In the genomic region with DNA sequence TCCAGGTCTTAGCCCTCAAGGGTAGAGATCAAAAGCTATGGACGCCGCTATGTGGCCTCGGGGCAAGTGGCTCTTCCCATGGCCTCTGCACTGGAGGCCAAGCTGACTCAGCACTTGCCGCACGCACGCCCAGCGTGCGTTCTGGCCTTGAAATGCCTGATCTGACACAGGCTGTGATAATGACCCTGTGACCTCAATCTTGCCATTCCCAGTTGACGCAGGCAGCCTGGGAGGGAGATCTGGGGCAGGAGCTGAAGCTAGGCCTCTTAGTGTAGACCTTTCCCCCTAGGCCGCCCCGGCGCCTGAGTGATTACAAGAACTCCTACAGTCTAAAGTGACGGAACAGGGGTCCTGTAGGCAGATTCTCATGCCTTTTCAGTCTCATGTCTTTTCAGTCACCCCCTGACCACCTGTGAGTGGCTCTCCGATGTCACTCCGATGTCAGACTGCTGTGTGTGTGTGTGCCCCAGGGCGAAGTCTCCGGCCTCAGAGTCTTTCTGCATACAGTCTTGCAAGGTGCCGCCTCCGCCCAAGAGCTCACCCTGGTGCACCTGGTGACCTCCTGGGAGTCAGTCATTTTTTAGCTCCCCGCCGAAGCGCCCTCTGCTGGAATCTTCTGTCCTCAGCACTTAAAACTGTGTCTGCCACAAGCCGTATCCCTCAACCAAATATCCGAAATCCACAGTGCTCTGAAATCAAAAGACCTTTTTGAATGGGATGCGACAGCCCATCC, we compare ENCODE assay signal across 10 mouse cellular contexts. TPM values are rescaled to one million over a fixed set of nuclear protein-coding genes. Genes with fewer than 3 reads are reported as not detected.
DNase-seq lines count a peak whose midpoint lies in the region; ATAC-seq lines count a peak whose summit lies in the region.
"Had no signal": no experiment of that assay in that cellular context is flagged by ENCODE, and none has a peak within 500 bp of the region (broad histone marks: within the 10 kb centered on the region; RNA-seq: fewer than 3 reads in every experiment).

No protein-coding gene starts in this region.

- no peak for ATAC-seq in midbrain, embryonic 14.5 days (ENCODE audit: low FRiP score, low TSS enrichment)
- no peak for ATAC-seq in midbrain, embryonic 15.5 days (replicated peaks)

- H3K4me1 ChIP-seq in midbrain, embryonic 14.5 days (ENCODE audit: control insufficient read depth, insufficient read depth, low read length): no peaks in the 10 kb centered on the region
- no peaks in the 10 kb centered on the region for H3K4me1 ChIP-seq in midbrain, embryonic 15.5 days

- H3K4me2 ChIP-seq in midbrain, embryonic 14.5 days (ENCODE audit: low read length): no peak overlapping the region
- H3K4me2 ChIP-seq in midbrain, embryonic 15.5 days: no peak overlapping the region
- H3K4me2 ChIP-seq: heart, embryonic 15.5 days had no signal

- no peak overlapping the region for H3K4me3 ChIP-seq in midbrain, embryonic 14.5 days (replicated peaks; ENCODE audit: low read depth, low read length)
- H3K4me3 ChIP-seq in midbrain, embryonic 15.5 days: no peak overlapping the region
- H3K4me3 ChIP-seq: heart, embryonic 15.5 days had no signal

- no peaks in the 10 kb centered on the region for H3K27me3 ChIP-seq in midbrain, embryonic 14.5 days (ENCODE audit: control insufficient read depth, insufficient read depth, low read length)
- no peaks in the 10 kb centered on the region for H3K27me3 ChIP-seq in midbrain, embryonic 15.5 days (replicated peaks)
- H3K27me3 ChIP-seq: heart, embryonic 15.5 days had no signal

- no peaks in the 10 kb centered on the region for H3K9me3 ChIP-seq in midbrain, embryonic 14.5 days (ENCODE audit: control insufficient read depth, low read length)
- no peaks in the 10 kb centered on the region for H3K9me3 ChIP-seq in midbrain, embryonic 15.5 days
- H3K9me3 ChIP-seq: heart, embryonic 15.5 days had no signal

- no peak overlapping the region for H3K9ac ChIP-seq in midbrain, embryonic 14.5 days (replicated peaks; ENCODE audit: low read length)
- H3K9ac ChIP-seq in midbrain, embryonic 15.5 days: no peak overlapping the region
- H3K9ac ChIP-seq: heart, embryonic 15.5 days had no signal

- WGBS in midbrain, embryonic 14.5 days: 34% methylated on average over 25 of the region's 25 CpGs
- WGBS in midbrain, embryonic 15.5 days: 39% methylated on average over 25 of the region's 25 CpGs

- no peak overlapping the region for H3K27ac ChIP-seq in midbrain, embryonic 14.5 days (replicated peaks; ENCODE audit: low read depth, low read length)
- no peak overlapping the region for H3K27ac ChIP-seq in midbrain, embryonic 15.5 days
- H3K27ac ChIP-seq: heart, embryonic 15.5 days had no signal

- DNase-seq in cerebellum, adult 8-10 months: peak; percentile 32
- no peak for DNase-seq in cerebellum, adult 11-12 months
- DNase-seq in midbrain, embryonic 14.5 days: peak; percentile 56
- peak; percentile 35 for DNase-seq in forelimb bud, embryonic 11.5 days (ENCODE audit: low read depth, low spot score)
- peak; percentile 28 for DNase-seq in lung, postnatal 25 days (ENCODE audit: low spot score)
- no peak for DNase-seq in c-Kit-positive CD71-positive TER-119-positive erythroid progenitor cells, embryonic 14.5 days (ENCODE audit: low spot score)
- no peak for DNase-seq in gastrocnemius, postnatal 4 days (ENCODE audit: low spot score in 2 of 2)

- no peaks in the 10 kb centered on the region for H3K36me3 ChIP-seq in midbrain, embryonic 14.5 days (ENCODE audit: control insufficient read depth, insufficient read depth, low read length)
- H3K36me3 ChIP-seq in midbrain, embryonic 15.5 days (replicated peaks): no peaks in the 10 kb centered on the region
- H3K36me3 ChIP-seq: heart, embryonic 15.5 days had no signal

RNA-seq across cellular contexts. Expression of a gene that starts 34.0 kb away (rescaled TPM):
- polyA plus RNA-seq in midbrain, embryonic 14.5 days (2014; fragmentation: Nextera tagmentation; extraction: Ambion mirVana): 0.25 and 0.40 TPM in 2 replicates
- 0.57 and 0.75 TPM in 2 replicates for polyA plus RNA-seq in midbrain, embryonic 15.5 days (2015; fragmentation: Nextera tagmentation; extraction: Ambion mirVana)
- total RNA-seq in gastrocnemius, postnatal 4 days (2021): 10 to 100 TPM; 17.7 to 20.4 TPM

RNA-seq across cellular contexts. Expression of a gene that starts 38.6 kb away (rescaled TPM):
- not detected in 2 replicates for polyA plus RNA-seq in midbrain, embryonic 14.5 days (2014; fragmentation: Nextera tagmentation; extraction: Ambion mirVana)
- polyA plus RNA-seq in midbrain, embryonic 15.5 days (2015; fragmentation: Nextera tagmentation; extraction: Ambion mirVana): not detected in 2 replicates
- total RNA-seq in gastrocnemius, postnatal 4 days (2021): under 1 TPM in 1 of 2 experiments, not detected in 1; 0.16 TPM

RNA-seq across cellular contexts. Expression of a gene that starts 55.9 kb away (rescaled TPM):
- not detected in 2 replicates for polyA plus RNA-seq in midbrain, embryonic 14.5 days (2014; fragmentation: Nextera tagmentation; extraction: Ambion mirVana)
- polyA plus RNA-seq in midbrain, embryonic 15.5 days (2015; fragmentation: Nextera tagmentation; extraction: Ambion mirVana): not detected in 2 replicates
- not detected for total RNA-seq in gastrocnemius, postnatal 4 days (2021)
- polyA plus RNA-seq: C2C12; heart, embryonic 15.5 days had no signal

RNA-seq across cellular contexts. Expression of a gene that starts 58.6 kb away (rescaled TPM):
- 16.5 and 17.2 TPM in 2 replicates for polyA plus RNA-seq in midbrain, embryonic 14.5 days (2014; fragmentation: Nextera tagmentation; extraction: Ambion mirVana)
- polyA plus RNA-seq in midbrain, embryonic 15.5 days (2015; fragmentation: Nextera tagmentation; extraction: Ambion mirVana): 21.7 and 22.2 TPM in 2 replicates
- 100 to 1,000 TPM; 140 to 145 TPM for total RNA-seq in gastrocnemius, postnatal 4 days (2021)

Comparison
In these comparisons a context has a peak if more than half of its experiments do, and no peak if none do; other contexts are left out.
1. DNase-seq: peak in cerebellum, adult 8-10 months (single experiment), midbrain, embryonic 14.5 days (single experiment), forelimb bud, embryonic 11.5 days (single experiment) and lung, postnatal 25 days (single experiment); none in cerebellum, adult 11-12 months (single experiment), c-Kit-positive CD71-positive TER-119-positive erythroid progenitor cells, embryonic 14.5 days (single experiment) and gastrocnemius, postnatal 4 days (0 of 2).